Mouse (Mus musculus) forebrain, embryonic 13.5 days (tissue): Measurements from ENCODE around the gene Tbx6. TPM values are rescaled to one million over a fixed set of nuclear protein-coding genes. Genes with fewer than 3 reads are reported as not detected.

Source experiments
- ATAC-seq: fragments of 200-750 bp; cut with Nextera tagmentation; 2 replicates; pipeline ENCODE4 v1.8.0; 2017
- H3K27ac ChIP-seq: fragments of 300-500 bp; sonication (generic); 2 replicates; pipeline ENCODE4 v1.5.1; 2015; ENCODE audit warnings: inconsistent platforms, mild to moderate bottlenecking, moderate library complexity
- H3K27me3 ChIP-seq: fragments of 300-500 bp; sonication (generic); 2 replicates; pipeline ENCODE4 v1.6.1; 2015; ENCODE audit warnings: mild to moderate bottlenecking, inconsistent platforms
- H3K36me3 ChIP-seq: fragments of 300-500 bp; sonication (generic); 2 replicates; pipeline ENCODE4 v1.6.1; 2015; ENCODE audit warnings: mild to moderate bottlenecking, inconsistent platforms; ENCODE audit not compliant: poor library complexity, severe bottlenecking
- H3K4me1 ChIP-seq: fragments of 300-500 bp; sonication (generic); 2 replicates; pipeline ENCODE4 v1.6.1; 2015; ENCODE audit warnings: inconsistent platforms
- H3K4me2 ChIP-seq: fragments of 300-500 bp; sonication (generic); 2 replicates; pipeline ENCODE4 v1.6.1; 2015; ENCODE audit warnings: inconsistent platforms, mild to moderate bottlenecking, moderate library complexity
- H3K4me3 ChIP-seq: fragments of 300-500 bp; sonication (generic); 2 replicates; pipeline ENCODE4 v1.5.1; 2015; ENCODE audit warnings: mild to moderate bottlenecking, inconsistent platforms
- H3K9ac ChIP-seq: fragments of 300-500 bp; sonication (generic); 2 replicates; pipeline ENCODE4 v1.6.1; 2015; ENCODE audit warnings: mild to moderate bottlenecking, inconsistent platforms
- H3K9me3 ChIP-seq: fragments of 300-500 bp; sonication (generic); replicated peaks from 2 replicates; pipeline ENCODE4 v1.6.1; 2016; ENCODE audit warnings: inconsistent platforms
- WGBS: fragments of 180-500 bp; shearing (Covaris S2); methylation state at CpG from one replicate; pipeline ENCODE4 v1.1.7; 2015; 5-methylcytosine and 5-hydroxymethylcytosine counted together
- polyA plus RNA-seq: library from polyadenylated mRNA; unstranded; fragments of >200 nt; fragmentation: Nextera tagmentation; extraction: Ambion mirVana; gene quantifications from 2 replicates; pipeline ENCODE4 v1.2.1, GENCODE M21; 2015

The Tbx6 gene
- polyA plus RNA-seq, 1 experiment from 2014 or later: 0.43 TPM

DNA sequence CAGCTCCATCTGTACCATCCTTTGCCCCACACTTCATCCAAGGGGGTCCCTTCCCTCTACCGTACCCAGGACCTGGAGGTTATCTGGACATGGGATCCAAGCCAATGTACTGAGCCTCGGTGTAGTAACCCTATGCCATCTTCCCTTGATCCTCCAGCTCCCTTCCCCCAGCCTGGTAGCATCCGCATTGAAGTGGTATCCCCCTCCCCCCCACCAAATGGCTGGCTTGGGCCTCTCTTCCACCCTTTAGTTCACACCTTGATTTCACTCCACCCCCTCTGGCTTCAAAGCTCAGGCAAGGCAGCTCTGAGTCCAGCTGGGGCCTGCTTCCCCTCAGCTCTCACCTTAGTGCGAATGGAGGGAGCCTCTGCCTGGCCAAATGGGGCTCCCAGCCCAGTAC, 3.8 kb downstream of the Tbx6 start:
- Histone ChIP-seq H3K4me2 (no peak overlapping the region), H3K27ac (no peak overlapping the region), H3K4me1 (peaks cover 17% of the 10 kb centered on the region), H3K27me3 (no peaks in the 10 kb centered on the region), H3K9me3 (no peaks in the 10 kb centered on the region), H3K9ac (no peak overlapping the region), H3K4me3 (no peak overlapping the region), H3K36me3 (peaks cover 64% of the 10 kb centered on the region)
- ATAC-seq: no peak
- 84% methylated on average over 4 of the region's 4 CpGs for WGBS

GRCm38 (mm10) chr7:126786142-126786541, 4.9 kb downstream of the Tbx6 start:
- no peaks in the 10 kb centered on the region for H3K9me3 ChIP-seq
- H3K4me3 ChIP-seq: no peak overlapping the region
- peaks cover 68% of the 10 kb centered on the region for H3K36me3 ChIP-seq
- no peak overlapping the region for H3K9ac ChIP-seq
- peaks cover 19% of the 10 kb centered on the region for H3K4me1 ChIP-seq
- H3K27me3 ChIP-seq: no peaks in the 10 kb centered on the region
- no peak overlapping the region for H3K4me2 ChIP-seq
- no peak overlapping the region for H3K27ac ChIP-seq
- no peak for ATAC-seq
- 91% methylated on average over 14 of the region's 14 CpGs for WGBS

GRCm38 (mm10) chr7:126789141-126789540, 7.9 kb downstream of the Tbx6 start:
- H3K9ac ChIP-seq: no peak overlapping the region
- 95% methylated on average over 4 of the region's 4 CpGs for WGBS
- H3K36me3 ChIP-seq: peaks cover 65% of the 10 kb centered on the region
- no peaks in the 10 kb centered on the region for H3K27me3 ChIP-seq
- H3K4me2 ChIP-seq: no peak overlapping the region
- H3K27ac ChIP-seq: no peak overlapping the region
- no peak overlapping the region for H3K4me3 ChIP-seq
- peaks cover 27% of the 10 kb centered on the region for H3K4me1 ChIP-seq
- no peaks in the 10 kb centered on the region for H3K9me3 ChIP-seq
- ATAC-seq: no peak

DNA sequence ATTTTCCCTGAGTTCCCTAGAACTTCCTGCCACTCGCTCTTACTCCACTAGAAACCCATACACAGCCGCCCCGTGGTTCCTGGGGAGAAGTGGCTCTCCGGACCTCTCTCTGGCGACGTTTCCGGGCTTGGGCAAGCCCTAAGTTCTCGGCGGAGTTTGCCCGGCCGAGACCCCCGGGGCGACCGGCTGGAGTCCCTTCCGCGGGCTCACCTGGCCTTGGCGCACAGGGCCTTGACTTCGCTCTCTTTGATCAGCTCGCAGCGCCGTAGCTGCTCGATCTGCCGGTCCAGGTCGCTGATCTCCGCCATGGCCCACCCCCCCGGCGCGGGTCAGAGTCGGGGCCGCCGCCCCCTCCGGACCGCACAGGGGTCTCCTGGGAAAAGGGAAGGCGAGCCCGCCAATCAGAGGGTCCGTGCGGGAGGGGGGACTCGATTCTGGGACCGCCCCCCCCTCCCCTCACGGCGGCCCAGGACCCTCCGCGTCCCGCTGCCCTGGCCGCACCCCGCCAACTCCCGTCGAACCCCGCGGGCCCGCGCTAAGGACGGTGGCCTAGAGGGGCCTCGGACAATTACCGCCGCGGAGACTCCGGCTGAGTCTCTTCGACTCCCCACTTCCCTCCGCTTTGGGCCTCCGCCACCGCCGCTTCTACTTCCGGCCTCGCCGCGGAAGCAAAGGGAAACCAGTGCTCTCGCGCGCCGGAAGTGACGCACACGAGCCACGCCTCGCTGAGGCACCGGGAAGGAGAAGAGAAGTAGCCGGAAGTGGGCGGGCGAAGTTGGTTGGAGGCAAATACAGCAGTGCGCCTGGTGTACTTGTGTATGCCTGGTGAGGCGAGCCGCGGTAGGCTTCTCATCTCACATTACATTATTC, 10.8 kb downstream of the Tbx6 start, which contains the start of gene Ppp4c:
TSS of gene Ppp4c (minus strand) at position 646 of the 870 bp plus-strand sequence.
- under 1% methylated on average over 79 of the region's 83 CpGs for WGBS
- H3K27me3 ChIP-seq: no peaks in the 10 kb centered on the region
- H3K4me3 ChIP-seq: peak within 1 kb of the TSS; percentile 93
- H3K9me3 ChIP-seq: no peaks in the 10 kb centered on the region
- peak within 1 kb of the TSS; percentile 90 for H3K4me2 ChIP-seq
- H3K27ac ChIP-seq: peak within 1 kb of the TSS; percentile 94
- ATAC-seq: peak; percentile 97
- H3K4me1 ChIP-seq: peaks cover 37% of the 10 kb centered on the region
- H3K36me3 ChIP-seq: peaks cover 64% of the 10 kb centered on the region
- H3K9ac ChIP-seq: peak within 1 kb of the TSS; percentile 94

GRCm38 (mm10) chr7:126792721-126793443, 11.6 kb downstream of the Tbx6 start:
- Histone ChIP-seq H3K4me2 (peak overlapping the region; percentile 90), H3K4me3 (peak overlapping the region; percentile 93), H3K9ac (peak overlapping the region; percentile 94), H3K27me3 (no peaks in the 10 kb centered on the region), H3K4me1 (peaks cover 45% of the 10 kb centered on the region), H3K9me3 (no peaks in the 10 kb centered on the region), H3K27ac (peak overlapping the region; percentile 94), H3K36me3 (peaks cover 61% of the 10 kb centered on the region)
- WGBS: 27% methylated on average over 11 of the region's 11 CpGs
- peak; percentile 29 for ATAC-seq

- 0 out of 2 replicates have a peak overlapping the region, but pooled peaks have one; percentile 90 for H3K4me2 ChIP-seq
- H3K36me3 ChIP-seq: peaks cover 53% of the 10 kb centered on the region
- H3K9ac ChIP-seq: no peak overlapping the region
- WGBS: 78% methylated on average over 4 of the region's 4 CpGs
- H3K9me3 ChIP-seq: no peaks in the 10 kb centered on the region
- H3K27ac ChIP-seq: no peak overlapping the region; the same call in 1 of the 2 replicates
- no peak overlapping the region for H3K4me3 ChIP-seq
- H3K4me1 ChIP-seq: peaks cover 52% of the 10 kb centered on the region
- no peak for ATAC-seq
- no peaks in the 10 kb centered on the region for H3K27me3 ChIP-seq
These were observed 12.4 kb downstream of the Tbx6 start for GRCm38 (mm10) chr7:126793456-126794270.

- H3K9ac ChIP-seq: no peak overlapping the region
- no peak overlapping the region for H3K27ac ChIP-seq
- H3K4me3 ChIP-seq: no peak overlapping the region
- no peak for ATAC-seq
- no peak overlapping the region for H3K4me2 ChIP-seq
- WGBS: 80% methylated on average over 4 of the region's 4 CpGs
- peaks cover 47% of the 10 kb centered on the region for H3K36me3 ChIP-seq
- no peaks in the 10 kb centered on the region for H3K9me3 ChIP-seq
- H3K4me1 ChIP-seq: peaks cover 52% of the 10 kb centered on the region
- no peaks in the 10 kb centered on the region for H3K27me3 ChIP-seq
These were observed 13.0 kb downstream of the Tbx6 start for GRCm38 (mm10) chr7:126794271-126794605.

GRCm38 (mm10) chr7:126795387-126796317, 14.4 kb downstream of the Tbx6 start:
- Histone ChIP-seq H3K4me1 (peaks cover 55% of the 10 kb centered on the region), H3K9me3 (no peaks in the 10 kb centered on the region), H3K9ac (no peak overlapping the region), H3K27me3 (no peaks in the 10 kb centered on the region), H3K27ac (no peak overlapping the region), H3K36me3 (peaks cover 35% of the 10 kb centered on the region), H3K4me3 (no peak overlapping the region), H3K4me2 (no peak overlapping the region)
- ATAC-seq: no peak
- 83% methylated on average over 16 of the region's 16 CpGs for WGBS

- H3K4me3 ChIP-seq: 0 out of 2 replicates have a peak overlapping the region, but pooled peaks have one; percentile 76
- no peak overlapping the region for H3K4me2 ChIP-seq
- ATAC-seq: no peak
These were observed 15.2 kb downstream of the Tbx6 start for GRCm38 (mm10) chr7:126796350-126796932.

DNA sequence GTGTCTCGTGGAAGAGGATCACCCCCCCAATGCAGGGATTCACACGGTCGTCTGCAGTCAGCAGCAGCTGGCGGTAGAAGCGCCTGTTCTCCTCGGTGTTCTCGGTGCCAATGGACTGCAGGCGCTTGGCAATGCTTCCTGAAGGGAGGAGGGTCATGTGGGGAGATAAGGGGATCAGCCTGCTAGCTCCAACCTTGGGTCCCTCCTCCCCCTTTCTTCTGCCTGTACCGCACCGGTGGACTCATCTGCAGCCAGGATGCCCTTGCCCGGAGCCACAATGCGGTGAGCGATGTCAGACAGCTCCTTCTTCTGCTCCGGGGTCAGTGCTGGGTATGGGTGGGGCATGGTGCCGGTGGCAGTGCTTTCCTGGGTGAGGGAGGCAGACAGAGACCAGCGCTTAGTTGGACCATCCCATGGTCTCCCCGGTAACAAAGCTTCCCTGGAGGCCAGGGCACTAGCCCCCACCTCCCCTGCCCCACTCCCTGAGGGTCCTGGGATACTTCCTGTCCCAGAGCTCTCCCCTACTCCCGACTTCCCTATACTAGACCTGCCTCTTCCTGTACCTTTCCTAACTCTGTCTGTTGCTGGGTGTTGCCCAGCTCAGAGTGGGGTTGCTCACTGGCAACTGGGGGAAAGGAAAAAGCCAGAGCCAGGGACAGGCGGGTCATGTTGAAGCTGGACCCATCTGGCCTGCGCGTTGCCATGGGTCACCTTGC, 16.3 kb downstream of the Tbx6 start, which contains the start of gene Fam57b:
TSS of gene Fam57b (plus strand) at position 258 of the 716 bp plus-strand sequence.
- 27% methylated on average over 19 of the region's 21 CpGs for WGBS
- no peaks in the 10 kb centered on the region for H3K27me3 ChIP-seq

More at GRCm38 (mm10) chr7:126796350-126796932, 15.2 kb downstream of the Tbx6 start:
- Histone ChIP-seq H3K27me3 (no peaks in the 10 kb centered on the region), H3K27ac (0 out of 2 replicates have a peak overlapping the region, but pooled peaks have one; percentile 12), H3K9ac (peak overlapping the region; percentile 2; the same call in 1 of the 2 replicates), H3K9me3 (no peaks in the 10 kb centered on the region), H3K4me1 (peaks cover 50% of the 10 kb centered on the region), H3K36me3 (peaks cover 35% of the 10 kb centered on the region)
- WGBS: 70% methylated on average over 8 of the region's 8 CpGs

More for the DNA sequence above, 16.3 kb downstream of the Tbx6 start, which contains the start of gene Fam57b:
- peak within 1 kb of the TSS; percentile 88 for H3K27ac ChIP-seq
- H3K36me3 ChIP-seq: peaks cover 44% of the 10 kb centered on the region
- H3K4me1 ChIP-seq: peaks cover 46% of the 10 kb centered on the region
- H3K9me3 ChIP-seq: no peaks in the 10 kb centered on the region
- peak within 1 kb of the TSS; percentile 88 for H3K4me2 ChIP-seq
- H3K4me3 ChIP-seq: peak within 1 kb of the TSS; percentile 76
- ATAC-seq: no peak
- H3K9ac ChIP-seq: peak within 1 kb of the TSS; percentile 89
